Mouse (Mus musculus) right cerebral cortex, postnatal 25 days (tissue): ENCODE results near the gene Olfr198.
"Not testable (repeated sequence)": the region's sequence is repeated elsewhere in the genome, so short reads cannot be mapped to it uniquely, and the experiment has no call there.

Experiments used
- DNase-seq: peaks from one replicate; pipeline ENCODE4 v3.0.0; 2022

Olfr198 gene

GRCm38 (mm10) chr16:59203433-59203832 lies at the start of gene Olfr198:
TSS of gene Olfr198 (minus strand) at chr16:59203533.
- not testable (repeated sequence) for DNase-seq

GRCm38 (mm10) chr16:59249684-59250083 lies 46.4 kb upstream of the Olfr198 start:
- DNase-seq = no peak

- DNase-seq = not testable (repeated sequence)
Measured at GRCm38 (mm10) chr16:59219667-59220066, 16.3 kb upstream of the Olfr198 start, which contains the start of gene Olfr199. TSS of gene Olfr199 (minus strand) at chr16:59219767.

GRCm38 (mm10) chr16:59217861-59218260 lies 14.5 kb upstream of the Olfr198 start:
- not testable (repeated sequence) for DNase-seq

- no peak for DNase-seq
Measured at GRCm38 (mm10) chr16:59170354-59170753, 33.0 kb downstream of the Olfr198 start, which contains the start of gene Olfr196. TSS of gene Olfr196 (minus strand) at chr16:59170454.

GRCm38 (mm10) chr16:59151996-59152395 lies 51.3 kb downstream of the Olfr198 start:
- DNase-seq = no peak
